10 mouse cellular contexts compared by ENCODE assay signal in the genomic region with DNA sequence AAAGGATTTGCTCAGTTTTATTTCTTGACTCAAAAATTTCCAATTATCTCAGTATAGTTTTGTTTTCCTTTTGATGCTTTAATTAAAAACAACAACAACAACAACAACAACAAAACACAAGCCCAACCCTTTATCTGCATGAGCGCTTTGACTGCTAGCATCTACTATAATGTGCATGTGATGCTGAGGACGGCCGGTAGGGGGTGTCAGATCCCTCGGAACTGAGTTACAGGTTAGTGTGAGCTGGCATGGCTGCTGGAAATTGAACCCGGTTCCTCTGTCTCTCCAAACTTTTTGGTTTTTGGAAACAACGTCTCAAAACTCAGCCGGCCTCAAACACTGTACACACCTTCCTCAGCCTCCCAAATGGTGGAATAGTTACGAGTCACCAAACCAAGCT. TPM values are rescaled to one million over a fixed set of nuclear protein-coding genes. Genes with fewer than 3 reads are reported as not detected.
DNase-seq lines count a peak whose midpoint lies in the region; ATAC-seq and TF ChIP-seq lines count a peak whose summit lies in the region.
"Had no signal": no experiment of that assay in that cellular context is flagged by ENCODE, and none has a peak within 500 bp of the region (broad histone marks: within the 10 kb centered on the region; RNA-seq: fewer than 3 reads in every experiment).

No protein-coding gene starts in this region.

- DNase-seq in heart, adult 2 months = no peak
- DNase-seq in midbrain, postnatal 0 days (ENCODE audit: low spot score) = no peak
- DNase-seq in embryo, embryonic 9.5 days (ENCODE audit: extremely low spot score) = peak; percentile 19
- no peak for DNase-seq in MN1 (ENCODE audit: low spot score)

- no peaks in the 10 kb centered on the region for H3K4me1 ChIP-seq in heart, adult 2 months (ENCODE audit: control insufficient read depth, insufficient read depth, low read length)
- no peaks in the 10 kb centered on the region for H3K4me1 ChIP-seq in heart, embryonic 11.5 days (ENCODE audit: control insufficient read depth, insufficient read depth, low read length)
- H3K4me1 ChIP-seq in midbrain, postnatal 0 days (ENCODE audit: insufficient read depth, low read length) = no peaks in the 10 kb centered on the region
- H3K4me1 ChIP-seq in midbrain, embryonic 15.5 days = no peaks in the 10 kb centered on the region
- H3K4me1 ChIP-seq in small intestine, adult 2 months (ENCODE audit: control insufficient read depth, insufficient read depth, insufficient read length, low read length) = no peaks in the 10 kb centered on the region
- H3K4me1 ChIP-seq: midbrain, embryonic 12.5 days had no signal

- no peak overlapping the region for H3K9ac ChIP-seq in heart, adult 2 months (ENCODE audit: low read depth, low read length)
- H3K9ac ChIP-seq in heart, embryonic 11.5 days (ENCODE audit: low read depth, low read length) = no peak overlapping the region
- no peak overlapping the region for H3K9ac ChIP-seq in midbrain, postnatal 0 days (replicated peaks; ENCODE audit: low read length, poor library complexity, severe bottlenecking)
- H3K9ac ChIP-seq in midbrain, embryonic 15.5 days = no peak overlapping the region
- H3K9ac ChIP-seq: heart, embryonic 15.5 days; midbrain, embryonic 12.5 days had no signal

- no peak for ATAC-seq in heart, embryonic 11.5 days (replicated peaks; ENCODE audit: insufficient number of reproducible peaks, low FRiP score, low TSS enrichment)
- no peak for ATAC-seq in midbrain, postnatal 0 days (ENCODE audit: low FRiP score)
- no peak for ATAC-seq in midbrain, embryonic 15.5 days (replicated peaks)
- ATAC-seq in granulocyte monocyte progenitor cell, adult 5-6 weeks (replicated peaks; ENCODE audit: poor library complexity, severe bottlenecking) = no peak; the same call in 1 of the 2 replicates

- TF ChIP-seq CTCF in heart, adult 2 months (IDR thresholded peaks at IDR 0.05) = peak; percentile 60
- TF ChIP-seq CTCF in midbrain, postnatal 0 days (IDR thresholded peaks at IDR 0.05) = peak; percentile 44
- peak; percentile 39; the same call in 1 of the 2 replicates for TF ChIP-seq CTCF in small intestine, adult 2 months (IDR thresholded peaks at IDR 0.05; ENCODE audit: extremely low read depth, insufficient read length, insufficient replicate concordance, low read depth, low read length)

- H3K4me2 ChIP-seq in heart, embryonic 11.5 days = no peak overlapping the region
- no peak overlapping the region for H3K4me2 ChIP-seq in midbrain, postnatal 0 days (ENCODE audit: low read depth, low read length, poor library complexity, severe bottlenecking)
- no peak overlapping the region for H3K4me2 ChIP-seq in midbrain, embryonic 15.5 days
- H3K4me2 ChIP-seq: heart, embryonic 15.5 days; midbrain, embryonic 12.5 days had no signal

- TF ChIP-seq EP300 in heart, adult 2 months (IDR thresholded peaks at IDR 0.05; ENCODE audit: insufficient read depth, low read depth, low read length) = no peak

- H3K9me3 ChIP-seq in heart, embryonic 11.5 days (replicated peaks; ENCODE audit: control insufficient read depth, low read length) = no peaks in the 10 kb centered on the region
- no peaks in the 10 kb centered on the region for H3K9me3 ChIP-seq in midbrain, postnatal 0 days (ENCODE audit: low read length)
- no peaks in the 10 kb centered on the region for H3K9me3 ChIP-seq in midbrain, embryonic 15.5 days
- H3K9me3 ChIP-seq: heart, embryonic 15.5 days; midbrain, embryonic 12.5 days had no signal

- no peak overlapping the region for H3K4me3 ChIP-seq in heart, adult 2 months
- H3K4me3 ChIP-seq in heart, embryonic 11.5 days (ENCODE audit: low read depth, low read length) = no peak overlapping the region
- no peak overlapping the region for H3K4me3 ChIP-seq in midbrain, postnatal 0 days (ENCODE audit: low read depth, low read length)
- no peak overlapping the region for H3K4me3 ChIP-seq in midbrain, embryonic 15.5 days
- H3K4me3 ChIP-seq in small intestine, adult 2 months (ENCODE audit: low read depth, low read length) = no peak overlapping the region
- H3K4me3 ChIP-seq: heart, embryonic 15.5 days; midbrain, embryonic 12.5 days had no signal

- no peak for TF ChIP-seq POLR2A in heart, adult 2 months (IDR thresholded peaks at IDR 0.05; ENCODE audit: insufficient read depth, low read depth, low read length)
- TF ChIP-seq POLR2A in small intestine, adult 2 months (IDR thresholded peaks at IDR 0.05; ENCODE audit: low read depth, low read length) = no peak

- no peaks in the 10 kb centered on the region for H3K79me2 ChIP-seq in heart, adult 2 months (replicated peaks; ENCODE audit: control insufficient read depth, insufficient read depth, low read length)

- no peak overlapping the region for H3K27ac ChIP-seq in heart, adult 2 months
- no peak overlapping the region for H3K27ac ChIP-seq in heart, embryonic 11.5 days (ENCODE audit: low read depth, low read length)
- H3K27ac ChIP-seq in midbrain, postnatal 0 days (ENCODE audit: low read depth, low read length) = no peak overlapping the region
- no peak overlapping the region for H3K27ac ChIP-seq in midbrain, embryonic 15.5 days
- no peak overlapping the region for H3K27ac ChIP-seq in small intestine, adult 2 months (ENCODE audit: insufficient read depth, low read depth, low read length)
- H3K27ac ChIP-seq: heart, embryonic 15.5 days; midbrain, embryonic 12.5 days had no signal

- no peaks in the 10 kb centered on the region for H3K36me3 ChIP-seq in heart, adult 2 months (ENCODE audit: control insufficient read depth, insufficient read depth, low read length)
- no peaks in the 10 kb centered on the region for H3K36me3 ChIP-seq in heart, embryonic 11.5 days (ENCODE audit: control insufficient read depth, insufficient read depth, low read length)
- no peaks in the 10 kb centered on the region for H3K36me3 ChIP-seq in midbrain, postnatal 0 days (ENCODE audit: insufficient read depth, low read length)
- no peaks in the 10 kb centered on the region for H3K36me3 ChIP-seq in midbrain, embryonic 15.5 days (replicated peaks)
- no peaks in the 10 kb centered on the region for H3K36me3 ChIP-seq in small intestine, adult 2 months (ENCODE audit: control insufficient read depth, insufficient read depth, low read length)
- H3K36me3 ChIP-seq: heart, embryonic 15.5 days; midbrain, embryonic 12.5 days had no signal

- 77% methylated on average over 8 of the region's 8 CpGs for WGBS in heart, adult 2 months
- WGBS in heart, embryonic 11.5 days (ENCODE audit: insufficient replicate concordance) = 73% methylated on average over 8 of the region's 8 CpGs
- 79% methylated on average over 8 of the region's 8 CpGs for WGBS in midbrain, postnatal 0 days
- 75% methylated on average over 8 of the region's 8 CpGs for WGBS in midbrain, embryonic 15.5 days
- 72% methylated on average over 8 of the region's 8 CpGs for WGBS in small intestine, adult 2 months

- H3K27me3 ChIP-seq in heart, adult 2 months (ENCODE audit: control insufficient read depth, insufficient read depth, low read length) = no peaks in the 10 kb centered on the region; the same call in 1 of the 2 replicates
- no peaks in the 10 kb centered on the region for H3K27me3 ChIP-seq in heart, embryonic 11.5 days (ENCODE audit: control insufficient read depth, insufficient read depth, low read length)
- no peaks in the 10 kb centered on the region for H3K27me3 ChIP-seq in midbrain, postnatal 0 days (ENCODE audit: insufficient read depth, low read length)
- no peaks in the 10 kb centered on the region for H3K27me3 ChIP-seq in midbrain, embryonic 15.5 days (replicated peaks)
- H3K27me3 ChIP-seq in small intestine, adult 2 months (ENCODE audit: control insufficient read depth, insufficient read depth, low read length) = no peaks in the 10 kb centered on the region
- H3K27me3 ChIP-seq: heart, embryonic 15.5 days; midbrain, embryonic 12.5 days had no signal

- intact Hi-C loops in heart, adult 2 months (cut with DNase I) = no loop called here

RNA-seq across cellular contexts. Expression of a gene that starts 27.8 kb away (rescaled TPM):
- under 1 TPM; 0.21 to 0.39 TPM for total RNA-seq in heart, adult 2 months (2021)
- polyA plus RNA-seq in heart, adult 2 months (2012; rRNA removed) = 0.10 and 0.15 TPM in 2 replicates
- polyA plus RNA-seq in heart, embryonic 11.5 days (2014; fragmentation: Nextera tagmentation; extraction: Ambion mirVana) = 2.7 and 3.0 TPM in 2 replicates
- total RNA-seq in midbrain, postnatal 0 days (2014; rRNA removed) = 28.0 and 40.4 TPM in 2 replicates
- polyA plus RNA-seq in midbrain, postnatal 0 days (2015; fragmentation: Nextera tagmentation; extraction: Ambion mirVana) = 8.6 and 10.6 TPM in 2 replicates
- 14.4 and 15.3 TPM in 2 replicates for polyA plus RNA-seq in midbrain, embryonic 15.5 days (2015; fragmentation: Nextera tagmentation; extraction: Ambion mirVana)
- 0.04 TPM in 1 of 2 replicates, not detected in the other for polyA plus RNA-seq in small intestine, adult 2 months (2012; rRNA removed)
- not detected in 2 replicates for total RNA-seq in granulocyte monocyte progenitor cell, adult 5-6 weeks (2014; fragmentation: Nextera tagmentation)
- not detected in 2 replicates for total RNA-seq in granulocyte monocyte progenitor cell, adult 5-6 weeks (2017)

RNA-seq across cellular contexts. Expression of a gene that starts 42.1 kb away (rescaled TPM):
- 10 to 100 TPM; 30.8 to 33.2 TPM for total RNA-seq in heart, adult 2 months (2021)
- 29.8 and 36.2 TPM in 2 replicates for polyA plus RNA-seq in heart, adult 2 months (2012; rRNA removed)
- polyA plus RNA-seq in heart, embryonic 11.5 days (2014; fragmentation: Nextera tagmentation; extraction: Ambion mirVana) = 27.1 and 27.9 TPM in 2 replicates
- 39.7 and 43.2 TPM in 2 replicates for total RNA-seq in midbrain, postnatal 0 days (2014; rRNA removed)
- 27.3 and 29.1 TPM in 2 replicates for polyA plus RNA-seq in midbrain, postnatal 0 days (2015; fragmentation: Nextera tagmentation; extraction: Ambion mirVana)
- polyA plus RNA-seq in midbrain, embryonic 15.5 days (2015; fragmentation: Nextera tagmentation; extraction: Ambion mirVana) = 34.7 and 34.9 TPM in 2 replicates
- polyA plus RNA-seq in small intestine, adult 2 months (2012; rRNA removed) = 34.0 and 53.7 TPM in 2 replicates
- 47.0 and 53.3 TPM in 2 replicates for total RNA-seq in granulocyte monocyte progenitor cell, adult 5-6 weeks (2014; fragmentation: Nextera tagmentation)
- total RNA-seq in granulocyte monocyte progenitor cell, adult 5-6 weeks (2017) = 21.1 and 34.5 TPM in 2 replicates
